Mouse (Mus musculus) hindbrain, embryonic 11.5 days (tissue): ENCODE results near the gene Mdh2. TPM values are rescaled to one million over a fixed set of nuclear protein-coding genes. Genes with fewer than 3 reads are reported as not detected.
A peak's percentile ranks its signal among the peaks of the same experiment; 100 is the strongest.

Experiments
- ATAC-seq: fragments of 200-750 bp; cut with Nextera tagmentation; 2 replicates; pipeline ENCODE4 v1.8.0; 2017; ENCODE audit warnings: mild to moderate bottlenecking, moderate TSS enrichment, moderate library complexity; ENCODE audit not compliant: low FRiP score
- DNase-seq: peaks from one replicate; pipeline ENCODE4 v3.0.0-alpha.2; 2015; ENCODE audit warnings: low spot score
- H3K27ac ChIP-seq: fragments of 300-500 bp; sonication (generic); 2 replicates; pipeline ENCODE4 v1.5.1; 2014; ENCODE audit warnings: mild to moderate bottlenecking, low read depth, low read length
- H3K27me3 ChIP-seq: fragments of 300-500 bp; sonication (generic); 2 replicates; pipeline ENCODE4 v1.6.1; 2014; ENCODE audit warnings: mild to moderate bottlenecking, low read length, moderate library complexity, mixed read lengths; ENCODE audit not compliant: control insufficient read depth, insufficient read depth
- H3K36me3 ChIP-seq: fragments of 300-500 bp; sonication (generic); 2 replicates; pipeline ENCODE4 v1.6.1; 2014; ENCODE audit warnings: mild to moderate bottlenecking, low read length, moderate library complexity, mixed read lengths; ENCODE audit not compliant: control insufficient read depth, insufficient read depth
- H3K4me1 ChIP-seq: fragments of 300-500 bp; sonication (generic); replicated peaks from 2 replicates; pipeline ENCODE4 v1.6.1; 2014; ENCODE audit warnings: low read length, mixed read lengths; ENCODE audit not compliant: control insufficient read depth, insufficient read depth
- H3K4me2 ChIP-seq: fragments of 300-500 bp; sonication (generic); replicated peaks from 2 replicates; pipeline ENCODE4 v1.6.1; 2014; ENCODE audit warnings: mild to moderate bottlenecking, low read depth, low read length
- H3K4me3 ChIP-seq: fragments of 300-500 bp; sonication (generic); 2 replicates; pipeline ENCODE4 v1.5.1; 2014; ENCODE audit warnings: low read depth, low read length
- H3K9ac ChIP-seq: fragments of 300-500 bp; sonication (generic); 2 replicates; pipeline ENCODE4 v1.6.1; 2014; ENCODE audit warnings: low read depth, low read length
- H3K9me3 ChIP-seq: fragments of 300-500 bp; sonication (generic); 2 replicates; pipeline ENCODE4 v1.6.1; 2016; ENCODE audit warnings: low read length; ENCODE audit not compliant: control insufficient read depth
- WGBS: fragments of 180-500 bp; shearing (Covaris S2); extraction: QIAGEN DNeasy Blood & Tissue Kit; methylation state at CpG from one replicate; pipeline ENCODE4 v1.1.7; 2014; 5-methylcytosine and 5-hydroxymethylcytosine counted together
- polyA plus RNA-seq: library from polyadenylated mRNA; unstranded; fragments of >200 nt; fragmentation: Nextera tagmentation; extraction: Ambion mirVana; gene quantifications from 2 replicates; pipeline ENCODE4 v1.2.1, GENCODE M21; 2014

The Mdh2 gene
- 620 and 621 TPM in 2 replicates for polyA plus RNA-seq

- Histone ChIP-seq H3K36me3 (0 out of 2 replicates have a peak, but pooled peaks cover 3% of the 10 kb centered on the region), H3K27ac (peak within 1 kb of the TSS; percentile 88), H3K4me1 (0 out of 2 replicates have a peak, but pooled peaks cover 6% of the 10 kb centered on the region), H3K9me3 (no peaks in the 10 kb centered on the region), H3K4me2 (peak within 1 kb of the TSS; percentile 89), H3K27me3 (no peaks in the 10 kb centered on the region), H3K9ac (peak within 1 kb of the TSS; percentile 92), H3K4me3 (peak within 1 kb of the TSS; percentile 81)
- 1% methylated on average over 70 of the region's 70 CpGs for WGBS
- ATAC-seq (peak; percentile 99), DNase-seq (peak; percentile 100)
These were observed at the start of gene Mdh2 for GRCm38 (mm10) chr5:135778471-135779445. Mdh2 (plus strand) TSS chr5:135778480.

- Histone ChIP-seq H3K9ac (no peak overlapping the region), H3K4me2 (no peak overlapping the region), H3K27ac (no peak overlapping the region), H3K4me1 (peaks cover 23% of the 10 kb centered on the region), H3K36me3 (peaks cover 28% of the 10 kb centered on the region), H3K4me3 (no peak overlapping the region), H3K9me3 (no peaks in the 10 kb centered on the region), H3K27me3 (no peaks in the 10 kb centered on the region)
- 93% methylated on average over 13 of the region's 13 CpGs for WGBS
- no peak for ATAC-seq
- no peak for DNase-seq
These were observed 48.9 kb upstream of the Mdh2 start for GRCm38 (mm10) chr5:135729351-135729750.

GRCm38 (mm10) chr5:135730278-135730677 lies 48.0 kb upstream of the Mdh2 start:
- 96% methylated on average over 10 of the region's 10 CpGs for WGBS
- H3K4me1 ChIP-seq, result peaks cover 14% of the 10 kb centered on the region
- H3K9me3 ChIP-seq, result no peaks in the 10 kb centered on the region
- H3K27me3 ChIP-seq, result no peaks in the 10 kb centered on the region
- no peak overlapping the region for H3K9ac ChIP-seq
- ATAC-seq (no peak), DNase-seq (no peak)
- no peak overlapping the region for H3K4me2 ChIP-seq
- H3K4me3 ChIP-seq, result no peak overlapping the region
- H3K27ac ChIP-seq, result no peak overlapping the region
- H3K36me3 ChIP-seq, result peaks cover 35% of the 10 kb centered on the region

- no peak overlapping the region for H3K9ac ChIP-seq
- WGBS, result 94% methylated on average over 10 of the region's 10 CpGs
- H3K27ac ChIP-seq, result no peak overlapping the region
- H3K9me3 ChIP-seq, result no peaks in the 10 kb centered on the region
- no peak overlapping the region for H3K4me3 ChIP-seq
- H3K4me1 ChIP-seq, result peaks cover 11% of the 10 kb centered on the region
- DNase-seq (no peak), ATAC-seq (no peak)
- peaks cover 36% of the 10 kb centered on the region for H3K36me3 ChIP-seq
- no peak overlapping the region for H3K4me2 ChIP-seq
- H3K27me3 ChIP-seq, result no peaks in the 10 kb centered on the region
These were observed 47.4 kb upstream of the Mdh2 start for GRCm38 (mm10) chr5:135730916-135731315.

DNA sequence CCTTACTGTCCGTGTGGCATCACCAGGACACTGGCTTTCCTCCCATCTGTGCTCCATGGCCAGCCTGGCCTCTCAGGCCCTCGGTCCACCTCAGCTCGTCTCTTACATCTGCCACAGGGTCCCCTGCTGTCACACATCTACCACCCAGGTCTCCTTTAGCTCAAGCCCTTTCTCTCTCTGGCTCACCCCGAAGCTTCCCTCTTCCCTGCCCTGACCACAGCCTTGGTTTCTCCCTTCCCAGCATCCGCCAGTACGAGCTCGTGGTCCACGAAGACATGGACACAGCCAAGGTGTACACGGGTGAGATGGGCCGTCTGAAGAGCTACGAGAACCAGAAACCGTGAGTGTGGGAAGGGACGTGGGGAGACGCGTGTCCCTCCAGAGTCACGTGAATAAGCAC lies 47.0 kb upstream of the Mdh2 start:
- no peaks in the 10 kb centered on the region for H3K9me3 ChIP-seq
- H3K4me1 ChIP-seq, result peaks cover 7% of the 10 kb centered on the region; the same call in 1 of the 2 replicates
- DNase-seq (no peak), ATAC-seq (no peak)
- no peak overlapping the region for H3K9ac ChIP-seq
- WGBS, result 95% methylated on average over 16 of the region's 16 CpGs
- H3K27ac ChIP-seq, result no peak overlapping the region
- H3K4me2 ChIP-seq, result no peak overlapping the region
- no peak overlapping the region for H3K4me3 ChIP-seq
- H3K36me3 ChIP-seq, result peaks cover 36% of the 10 kb centered on the region
- no peaks in the 10 kb centered on the region for H3K27me3 ChIP-seq

- Histone ChIP-seq H3K36me3 (peaks cover 36% of the 10 kb centered on the region), H3K4me1 (no peaks in the 10 kb centered on the region), H3K9me3 (no peaks in the 10 kb centered on the region), H3K9ac (no peak overlapping the region), H3K4me3 (no peak overlapping the region), H3K4me2 (no peak overlapping the region), H3K27me3 (no peaks in the 10 kb centered on the region), H3K27ac (no peak overlapping the region)
- ATAC-seq (no peak), DNase-seq (no peak)
- whole genome bisulfite sequencing, result 91% methylated on average over 4 of the region's 4 CpGs
These were observed 45.2 kb upstream of the Mdh2 start for GRCm38 (mm10) chr5:135733071-135733470.

DNA sequence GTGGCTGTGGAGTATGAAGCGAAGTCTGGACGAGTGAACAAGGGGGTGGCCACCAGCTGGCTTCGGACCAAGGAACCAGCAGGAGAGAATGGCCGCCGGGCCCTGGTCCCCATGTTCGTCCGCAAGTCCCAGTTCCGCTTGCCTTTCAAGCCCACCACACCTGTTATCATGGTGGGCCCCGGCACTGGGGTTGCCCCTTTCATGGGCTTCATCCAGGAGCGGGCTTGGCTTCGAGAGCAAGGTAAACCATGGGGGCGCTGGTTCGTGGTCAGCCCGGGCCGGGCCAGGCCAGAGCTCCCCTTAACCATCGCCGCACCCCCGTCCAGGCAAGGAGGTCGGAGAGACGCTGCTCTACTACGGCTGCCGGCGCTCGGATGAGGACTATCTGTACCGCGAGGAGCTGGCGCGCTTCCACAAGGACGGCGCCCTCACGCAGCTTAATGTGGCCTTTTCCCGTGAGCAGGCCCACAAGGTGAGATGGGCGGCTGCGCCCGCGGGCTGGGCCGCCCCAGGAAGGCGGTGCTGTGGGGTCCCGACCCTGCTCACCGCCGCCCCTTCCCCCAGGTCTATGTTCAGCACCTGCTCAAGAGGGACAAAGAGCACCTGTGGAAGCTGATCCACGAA lies 44.1 kb upstream of the Mdh2 start:
- Histone ChIP-seq H3K4me3 (no peak overlapping the region), H3K27me3 (no peaks in the 10 kb centered on the region), H3K36me3 (peaks cover 36% of the 10 kb centered on the region), H3K4me1 (no peaks in the 10 kb centered on the region), H3K9ac (no peak overlapping the region), H3K9me3 (no peaks in the 10 kb centered on the region), H3K4me2 (no peak overlapping the region), H3K27ac (no peak overlapping the region)
- ATAC-seq, result no peak
- 91% methylated on average over 40 of the region's 42 CpGs for WGBS
- no peak for DNase-seq

DNA sequence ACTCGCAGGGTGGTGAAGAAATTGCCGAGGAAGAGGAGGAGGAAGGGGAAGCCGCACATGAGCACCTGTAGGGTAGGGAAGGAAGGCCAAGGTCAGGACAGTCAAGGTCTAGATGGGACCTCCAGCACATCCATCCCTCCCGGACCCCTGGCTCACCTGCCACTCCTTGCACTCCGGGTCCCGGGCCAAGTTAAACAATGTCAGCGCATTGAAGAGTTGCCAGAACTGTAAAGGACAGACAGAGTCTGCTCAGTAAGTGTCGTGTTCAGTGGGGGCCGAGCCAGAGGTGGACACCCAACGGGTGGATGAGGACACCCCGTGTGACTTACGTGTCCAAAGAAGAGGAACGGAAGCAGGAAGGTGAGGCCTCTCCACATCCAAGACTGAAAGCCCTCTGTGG lies 42.5 kb upstream of the Mdh2 start:
- 90% methylated on average over 13 of the region's 13 CpGs for WGBS
- no peaks in the 10 kb centered on the region for H3K9me3 ChIP-seq
- no peaks in the 10 kb centered on the region for H3K27me3 ChIP-seq
- H3K4me1 ChIP-seq, result no peaks in the 10 kb centered on the region
- DNase-seq (no peak), ATAC-seq (no peak)
- no peak overlapping the region for H3K27ac ChIP-seq
- no peak overlapping the region for H3K4me2 ChIP-seq
- H3K9ac ChIP-seq, result no peak overlapping the region
- H3K4me3 ChIP-seq, result no peak overlapping the region
- H3K36me3 ChIP-seq, result peaks cover 30% of the 10 kb centered on the region
